Mouse (Mus musculus): Measurements from ENCODE around the gene Slc3a1.

Gene Slc3a1

DNA sequence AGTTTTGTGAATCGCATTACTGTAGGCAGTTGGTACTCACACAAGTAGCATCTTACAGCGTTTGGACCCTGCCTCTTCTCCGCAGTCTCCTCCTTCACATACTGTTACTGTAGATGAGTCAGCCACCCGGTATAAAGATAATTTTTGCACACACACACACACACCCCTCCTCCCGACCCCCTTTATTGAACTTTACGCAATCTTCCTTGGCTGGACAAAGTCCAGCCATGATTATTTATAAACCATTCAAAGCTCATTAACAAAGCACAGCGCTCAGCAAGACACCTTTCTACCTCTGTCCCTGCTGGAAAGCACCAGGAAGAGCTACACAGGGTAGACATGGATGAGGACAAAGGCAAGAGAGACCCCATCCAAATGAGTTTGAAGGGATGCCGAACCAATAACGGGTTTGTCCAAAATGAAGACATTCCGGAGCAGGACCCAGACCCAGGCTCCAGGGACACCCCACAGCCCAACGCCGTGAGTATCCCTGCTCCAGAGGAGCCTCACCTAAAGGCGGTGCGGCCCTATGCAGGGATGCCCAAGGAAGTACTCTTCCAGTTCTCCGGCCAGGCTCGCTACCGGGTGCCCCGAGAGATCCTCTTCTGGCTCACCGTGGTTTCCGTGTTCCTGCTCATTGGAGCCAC, at the start of gene Slc3a1:
Gene Slc3a1 (plus strand): TSS at position 284 of the 647 bp plus-strand sequence.
- no peak for DNase-seq

DNA sequence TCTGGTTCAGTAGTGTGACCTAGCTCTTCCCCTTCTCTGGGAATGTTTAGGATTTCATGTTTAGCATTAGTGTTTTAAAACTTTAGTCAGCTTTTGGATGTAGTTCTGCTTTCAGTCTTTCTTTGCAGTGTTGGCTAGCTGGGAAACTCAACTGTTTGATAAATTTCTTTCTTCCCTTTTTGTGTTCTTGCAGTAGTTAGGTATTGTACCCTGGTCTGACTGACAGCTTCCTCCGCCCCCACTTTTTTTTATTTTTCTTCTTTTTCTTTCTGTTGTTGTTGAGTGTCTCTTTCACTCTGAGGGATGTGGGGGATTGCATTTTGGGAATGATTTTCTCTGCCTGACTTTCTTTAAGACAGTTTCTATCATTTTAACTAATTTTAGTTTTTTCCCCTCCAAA, 46.5 kb upstream of the Slc3a1 start:
- no peak for DNase-seq

DNA sequence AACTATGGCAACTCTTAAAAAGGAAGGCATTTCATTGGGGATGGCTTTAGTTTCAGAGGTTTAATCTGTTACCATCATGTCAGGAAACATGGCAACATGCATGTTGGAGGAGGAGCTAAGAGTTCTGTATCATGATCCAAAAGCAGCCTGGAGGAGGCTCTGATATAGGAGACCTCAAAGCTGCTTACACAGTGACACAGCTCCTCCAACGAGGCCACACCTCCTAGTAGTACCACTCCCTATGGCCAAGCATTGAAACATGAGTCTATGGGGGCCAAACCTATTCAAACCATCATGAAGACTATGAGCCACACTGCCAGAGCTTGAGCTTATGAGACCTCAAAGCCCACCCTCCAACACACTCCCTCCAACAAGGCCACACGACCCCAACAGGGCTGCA, 45.4 kb upstream of the Slc3a1 start:
- no peak for DNase-seq

DNA sequence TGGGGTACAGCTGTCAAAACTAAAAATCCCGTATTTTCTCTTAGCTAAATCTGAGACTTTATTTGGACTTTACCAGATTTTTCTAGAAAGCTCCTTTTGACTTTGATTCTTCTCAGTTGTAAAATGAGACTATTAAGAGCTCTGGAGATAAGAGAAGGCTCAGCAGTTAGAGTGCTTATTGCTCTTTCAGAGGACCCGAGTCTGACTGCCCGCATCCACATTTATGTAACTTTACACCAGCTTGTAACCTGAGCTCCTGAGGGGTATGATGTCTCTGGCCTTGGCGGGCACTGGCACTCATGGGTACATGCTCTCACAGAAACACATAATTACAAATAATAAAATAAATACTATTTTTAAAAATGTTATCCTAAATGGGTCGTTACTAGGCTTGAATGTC, 41.8 kb upstream of the Slc3a1 start:
- DNase-seq, result no peak

DNA sequence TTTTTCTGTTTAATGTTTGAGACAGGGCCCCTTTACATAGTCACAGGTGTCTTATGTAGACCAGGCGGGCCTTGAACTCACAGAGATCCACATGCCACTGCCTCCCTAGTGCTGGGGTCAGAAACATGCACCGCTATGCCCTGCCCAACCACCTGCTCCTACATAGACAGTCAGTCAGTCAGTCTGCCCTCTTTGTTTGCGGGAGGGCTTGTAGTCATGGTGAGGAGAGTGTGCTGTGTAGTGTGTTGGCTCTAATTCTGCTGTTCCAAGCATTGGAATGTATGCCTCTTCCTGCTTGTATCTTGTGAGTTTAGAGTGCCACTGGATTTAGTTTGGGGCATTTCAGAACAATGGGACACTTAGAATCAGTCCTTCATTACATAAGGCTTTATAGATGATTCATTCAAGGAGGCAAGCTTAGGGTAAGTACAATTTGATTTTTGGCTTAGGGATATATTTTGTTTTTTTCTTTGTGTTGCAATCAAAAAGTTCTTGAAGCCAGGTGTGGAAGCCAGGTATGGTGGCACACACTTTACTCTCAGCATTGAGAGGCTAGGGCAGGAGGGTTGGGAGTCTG, 40.3 kb upstream of the Slc3a1 start:
- peak in 1 of 2 experiments; percentile 35 for DNase-seq

DNA sequence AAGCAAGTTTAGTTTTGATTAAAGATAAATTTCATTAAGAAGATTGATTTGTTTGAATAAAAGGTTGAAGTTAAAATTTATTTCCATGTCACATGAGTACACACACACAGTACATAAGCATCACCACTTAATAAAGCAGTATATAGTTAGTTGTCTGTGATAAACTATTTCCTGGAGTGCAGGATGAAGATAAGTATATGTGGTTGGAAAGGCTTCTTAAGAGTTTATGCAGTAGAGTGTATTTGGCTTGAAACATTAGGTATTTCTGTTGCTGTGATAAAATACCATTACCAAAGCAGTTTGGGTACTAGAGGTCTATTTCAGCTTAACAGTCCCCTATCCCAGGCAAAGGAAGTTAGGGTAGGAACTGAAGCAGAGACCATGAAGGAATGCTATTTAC, 39.7 kb upstream of the Slc3a1 start:
- DNase-seq, result no peak

DNA sequence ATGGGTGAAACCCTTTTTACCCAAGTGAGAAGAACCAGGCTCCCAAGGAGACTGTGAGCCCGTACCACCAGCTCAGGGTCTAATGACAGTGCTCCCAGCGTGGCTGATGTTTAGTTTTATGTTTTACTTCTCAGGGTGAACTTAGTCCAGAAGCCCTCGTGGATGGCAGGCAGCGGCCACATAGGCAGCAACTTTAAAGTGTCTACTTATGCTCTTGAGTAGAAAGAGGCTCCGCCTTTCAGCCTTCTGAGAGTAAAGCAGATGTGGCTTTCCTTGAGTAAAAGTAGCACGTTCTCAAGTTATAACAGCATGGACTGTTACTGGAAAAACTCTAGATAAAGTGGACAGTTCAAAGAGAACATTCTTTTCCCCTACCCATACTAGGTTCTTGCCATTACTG, 32.3 kb upstream of the Slc3a1 start:
- peak in 1 of 2 experiments; percentile 30 for DNase-seq

DNA sequence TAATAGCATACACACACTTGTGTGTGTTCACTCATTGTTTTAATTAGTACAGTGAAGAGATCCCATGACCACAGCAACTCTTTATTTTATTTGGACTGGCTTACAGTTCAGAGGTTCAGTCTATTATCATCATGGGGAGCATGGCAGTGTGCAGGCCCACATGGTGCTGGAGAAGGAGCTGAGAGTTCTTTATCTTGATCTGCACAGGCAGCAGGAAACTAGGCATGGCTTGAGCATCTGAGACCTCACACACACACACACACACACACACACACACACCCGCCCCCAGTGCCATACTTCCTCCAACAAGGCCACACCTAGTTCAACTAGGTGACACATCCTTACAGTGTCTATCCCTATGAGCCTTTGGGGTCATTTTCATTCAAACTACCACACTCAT, 30.5 kb upstream of the Slc3a1 start:
- no peak for DNase-seq

DNA sequence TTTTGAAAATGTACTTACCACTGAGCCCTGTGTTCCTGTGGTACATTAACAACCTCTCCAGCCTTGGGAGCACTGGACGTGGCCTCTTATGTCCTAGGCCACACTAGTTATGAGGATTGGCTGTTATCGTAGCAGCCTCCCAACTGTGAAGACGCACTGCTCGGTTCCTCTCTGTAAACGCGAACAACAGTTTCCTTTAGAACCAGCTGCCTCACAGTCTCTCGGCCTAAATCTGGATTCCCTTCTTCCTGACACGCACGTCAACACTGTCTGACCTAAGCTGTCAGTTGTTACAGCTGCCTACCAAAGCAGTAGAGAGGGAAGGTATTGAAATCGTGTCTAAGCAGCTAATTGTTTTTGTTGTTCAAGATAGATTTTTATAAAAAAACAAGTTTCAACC, 28.5 kb upstream of the Slc3a1 start:
- DNase-seq, result no peak

DNA sequence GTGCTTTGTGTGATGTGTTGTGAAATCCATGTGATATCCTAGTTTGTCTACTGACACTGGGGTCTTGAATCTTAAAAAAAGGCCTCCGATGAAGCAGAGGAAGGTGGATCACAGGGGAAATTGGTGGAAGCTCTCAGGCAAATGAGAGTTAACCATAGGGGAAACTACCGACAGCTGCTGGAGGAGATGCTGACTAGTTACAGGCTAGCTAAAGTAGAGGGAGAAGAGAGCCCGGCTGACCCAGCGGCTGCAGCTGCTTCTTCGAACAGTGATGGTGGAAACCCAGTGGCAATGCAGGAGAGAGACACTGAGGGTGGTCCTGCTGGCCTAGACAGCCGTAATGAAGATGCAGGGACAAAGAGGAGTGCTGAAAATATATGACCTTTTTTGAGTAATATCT, 14.7 kb upstream of the Slc3a1 start:
- DNase-seq, result no peak

DNA sequence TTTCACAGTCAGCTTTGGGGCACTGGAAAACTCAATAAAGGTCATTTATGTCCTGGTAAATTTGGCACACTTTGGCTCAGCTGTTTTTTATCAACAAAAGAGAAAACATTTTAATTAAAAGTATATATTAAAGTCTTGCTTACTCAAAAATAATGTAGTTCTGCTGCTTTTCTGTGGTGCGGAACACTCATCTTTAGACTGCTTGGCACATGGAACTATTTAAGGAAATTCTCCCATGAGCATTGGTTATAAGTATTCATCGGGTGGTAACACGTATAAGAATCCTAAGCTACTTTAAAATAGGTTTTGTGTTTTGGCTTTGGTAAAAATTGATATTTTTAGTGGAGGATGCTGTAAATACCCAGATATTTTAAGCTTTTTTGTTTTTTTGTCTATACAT, 13.5 kb upstream of the Slc3a1 start:
- no peak for DNase-seq

DNA sequence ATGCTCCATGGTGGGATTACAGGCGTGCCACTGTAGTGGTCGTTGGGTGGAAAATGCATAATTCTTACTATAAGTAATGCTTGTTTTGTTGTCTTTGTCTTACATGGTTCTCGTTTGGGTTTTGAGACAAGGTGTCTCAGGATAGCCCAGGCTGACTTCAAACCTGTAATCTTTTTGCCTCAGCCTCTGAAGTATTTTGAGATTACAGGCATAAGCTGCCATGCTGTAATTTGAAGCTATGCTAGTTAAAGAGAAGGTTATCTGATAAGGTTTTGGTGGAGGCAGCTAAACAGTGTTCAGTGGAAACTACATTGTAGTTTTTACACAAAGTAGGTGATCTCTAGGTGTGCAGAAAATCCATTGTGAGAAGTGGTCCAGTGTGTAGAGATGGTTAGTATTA, 9.8 kb upstream of the Slc3a1 start:
- no peak for DNase-seq

DNA sequence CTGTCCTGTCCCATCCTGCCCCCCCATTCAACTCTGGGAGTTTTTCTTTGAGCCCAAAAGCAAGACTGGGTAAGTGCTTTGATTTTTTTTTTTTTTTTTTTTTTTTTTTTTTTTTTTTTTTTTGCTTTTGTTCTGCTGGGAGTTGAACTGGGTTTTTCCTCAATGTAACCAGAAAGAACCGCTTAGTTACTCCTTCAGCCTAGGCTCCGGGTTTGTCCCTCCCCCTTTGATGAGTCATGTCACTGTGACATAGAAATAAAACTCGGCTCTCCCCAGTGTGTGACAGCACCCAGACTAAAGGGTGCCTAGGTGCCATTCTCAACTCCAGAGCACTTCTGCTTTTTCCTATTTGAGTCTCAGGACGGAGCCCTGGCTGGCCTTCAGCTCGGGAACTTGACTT, 9.4 kb upstream of the Slc3a1 start:
- DNase-seq, result no peak

DNA sequence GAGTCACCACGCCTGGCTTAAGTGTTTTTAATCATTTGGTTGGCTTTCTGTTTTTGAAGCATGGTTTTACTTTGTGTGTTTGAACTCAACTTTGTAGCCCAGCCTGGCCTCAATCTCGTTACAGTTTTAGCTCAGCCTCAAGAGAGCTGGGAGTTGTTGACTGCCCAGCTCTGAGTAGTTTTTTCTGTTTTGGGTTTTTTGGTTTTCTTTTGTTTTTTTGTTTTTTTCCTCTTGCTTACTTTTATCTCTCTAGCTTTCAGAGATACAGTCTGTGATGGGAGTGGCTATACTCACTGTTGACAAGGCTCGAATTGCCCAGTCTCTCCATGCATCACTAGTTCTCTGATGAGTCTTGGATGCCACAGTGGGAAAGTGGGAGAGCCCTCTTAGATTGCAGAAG, 7.8 kb upstream of the Slc3a1 start:
- DNase-seq, result no peak

DNA sequence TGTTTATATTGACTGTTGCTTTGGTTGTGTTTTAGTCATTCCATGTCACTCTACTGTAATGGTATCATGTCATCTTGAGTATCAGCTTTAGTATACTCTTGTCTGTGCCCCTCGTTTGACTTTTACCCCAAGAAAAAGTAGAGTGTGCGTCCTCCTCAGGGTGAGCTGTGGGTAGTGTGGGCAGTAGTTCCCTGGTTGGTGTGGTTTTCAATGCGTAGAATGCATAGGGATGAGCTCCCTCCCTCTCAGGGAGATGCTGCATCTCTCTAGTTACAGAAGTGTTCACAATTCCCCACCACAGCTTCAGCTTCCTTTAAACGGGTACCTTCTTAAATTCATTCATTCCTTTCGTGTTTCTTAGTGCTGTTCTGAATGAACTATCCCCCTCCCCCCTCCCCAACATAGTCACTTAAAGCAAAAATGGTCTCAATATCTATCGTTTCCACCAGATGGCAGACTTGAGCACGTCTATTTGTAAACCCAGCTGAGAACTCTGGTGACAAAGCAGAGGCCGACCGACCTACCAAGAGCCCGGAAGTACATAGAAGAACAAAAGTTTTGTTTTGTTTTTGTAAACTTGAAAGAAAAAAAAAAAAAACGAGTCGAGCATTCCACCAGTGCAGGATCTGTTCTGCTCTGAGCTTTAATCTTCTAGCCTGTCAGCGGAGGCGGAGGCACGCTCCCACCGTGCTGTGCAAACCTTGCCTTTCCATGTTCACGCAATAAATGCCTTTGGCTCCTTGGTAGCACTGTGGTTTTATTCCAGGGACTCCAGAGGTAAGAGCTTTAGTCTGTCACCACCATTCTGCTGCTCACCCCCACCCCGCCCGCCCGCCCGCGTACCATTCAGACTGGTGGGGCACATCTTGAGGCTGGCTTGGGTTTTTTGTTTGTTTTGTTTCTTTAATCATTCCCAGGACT, 4.7 kb upstream of the Slc3a1 start:
- peak; percentile 29 to 58 for DNase-seq

DNA sequence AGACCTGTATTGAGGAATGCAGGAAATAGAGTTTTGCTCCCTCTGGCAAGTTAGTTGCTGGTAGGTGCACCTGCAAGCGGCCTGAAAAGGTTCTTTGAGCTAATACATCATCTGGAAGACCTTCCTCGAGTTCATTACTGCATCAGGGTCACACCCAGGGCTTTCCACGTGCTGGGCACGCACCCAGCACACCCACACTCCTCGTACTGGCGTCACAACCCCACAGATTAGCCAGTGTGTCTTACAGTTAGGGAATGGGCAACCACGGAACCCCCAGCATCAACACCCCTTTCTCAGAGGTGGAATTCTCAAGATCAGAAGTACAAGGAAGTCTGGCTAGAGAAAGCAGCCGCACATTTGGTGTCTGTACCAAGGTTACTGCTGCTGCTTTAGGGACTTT, 3.9 kb upstream of the Slc3a1 start:
- DNase-seq, result no peak

DNA sequence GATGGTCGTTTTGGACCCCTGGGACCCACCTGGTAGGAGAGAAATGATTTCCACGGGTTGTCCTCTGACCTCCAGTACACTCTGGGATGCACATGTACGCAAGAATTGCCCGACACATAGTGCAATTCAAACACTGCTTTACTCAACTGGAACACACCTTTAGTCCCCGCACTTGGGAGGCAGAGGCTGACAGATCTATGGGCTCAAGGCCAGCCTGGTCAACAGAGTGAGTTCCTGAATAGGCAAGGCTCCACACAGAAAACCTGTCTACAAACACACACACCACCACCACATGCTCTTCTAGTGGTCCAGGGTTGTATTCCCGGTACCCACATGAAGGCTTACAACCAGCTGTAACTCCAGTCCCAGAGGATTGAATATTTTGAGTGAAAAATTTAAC, 3.0 kb upstream of the Slc3a1 start:
- peak in 1 of 2 experiments; percentile 29 for DNase-seq

DNA sequence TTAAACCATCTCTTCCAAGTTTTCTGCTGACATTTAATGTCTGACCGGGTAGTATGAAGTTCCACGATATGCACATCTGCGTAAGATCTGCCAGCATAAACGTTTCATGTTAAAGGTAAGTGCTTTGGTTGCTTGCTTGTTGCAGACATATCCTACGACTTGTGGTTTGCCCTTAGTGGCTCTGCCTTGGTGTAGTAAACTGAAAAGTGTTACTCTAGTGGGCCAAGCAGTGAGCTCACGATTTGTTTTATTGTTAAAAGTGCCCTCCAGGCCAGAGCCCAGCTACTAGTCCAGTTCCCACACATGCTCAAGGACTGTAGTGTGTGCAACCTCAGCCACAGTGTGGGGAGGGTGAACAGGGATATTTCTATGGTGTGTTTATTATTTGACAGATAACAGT, 1.7 kb upstream of the Slc3a1 start:
- DNase-seq, result no peak

DNA sequence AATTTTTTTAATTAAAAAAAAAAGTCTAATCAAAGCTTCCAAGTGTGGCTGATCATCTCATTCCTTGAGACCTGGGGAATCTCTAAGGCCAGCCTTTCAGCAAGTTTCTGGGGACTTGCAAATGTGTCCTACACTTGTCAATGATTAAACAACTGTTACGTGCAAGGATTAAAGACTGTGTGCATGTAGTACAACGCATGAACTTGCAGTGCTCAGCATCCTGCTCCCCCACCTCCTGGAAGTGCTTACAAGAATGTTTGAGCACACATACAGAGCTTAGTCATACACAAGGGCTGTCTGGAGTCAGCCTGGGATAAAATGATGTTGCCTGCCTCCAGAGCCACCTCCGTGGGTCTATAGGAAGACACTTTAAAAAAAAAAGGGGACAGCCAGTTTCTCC, 929 bp upstream of the Slc3a1 start:
- DNase-seq, result no peak

DNA sequence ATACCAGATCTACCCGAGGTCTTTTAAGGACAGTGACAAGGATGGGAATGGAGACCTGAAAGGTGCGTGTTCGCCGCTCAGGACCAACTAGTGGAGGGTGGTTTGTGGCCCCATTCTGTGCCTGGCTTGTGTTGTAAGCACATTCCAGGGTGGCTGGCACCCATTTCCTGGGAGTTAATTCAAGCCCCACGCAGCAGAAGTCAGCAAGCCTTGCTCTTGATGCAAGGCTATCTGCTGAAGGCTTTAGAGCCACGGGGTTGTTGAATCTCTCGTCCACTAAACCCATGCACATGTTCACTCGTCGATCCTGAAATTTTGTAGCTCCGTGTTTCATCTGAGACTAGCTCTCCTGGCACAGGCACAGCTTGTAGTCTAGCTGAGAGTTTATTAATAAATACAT, 621 bp downstream of the Slc3a1 start:
- DNase-seq, result no peak

DNA sequence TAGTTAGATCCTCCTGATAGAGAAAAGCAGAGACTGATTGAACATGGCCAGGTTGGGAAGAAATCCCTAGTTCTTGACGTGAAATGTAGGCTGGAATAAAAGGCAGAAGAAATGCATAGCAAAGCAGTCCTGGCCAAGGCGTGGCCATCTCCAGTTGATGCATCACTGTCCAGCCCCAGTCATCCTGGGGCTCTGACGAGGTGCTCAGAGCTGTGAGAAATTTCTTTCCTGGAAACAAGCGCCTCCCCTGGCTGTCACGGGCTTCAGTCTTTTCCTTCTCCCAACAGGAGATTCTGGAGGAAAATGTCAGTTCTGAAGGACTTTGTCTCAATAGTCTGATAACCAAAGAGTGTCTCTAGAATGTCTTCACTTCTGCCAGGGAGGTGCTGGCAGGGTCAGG, 2.5 kb downstream of the Slc3a1 start:
- no peak for DNase-seq

DNA sequence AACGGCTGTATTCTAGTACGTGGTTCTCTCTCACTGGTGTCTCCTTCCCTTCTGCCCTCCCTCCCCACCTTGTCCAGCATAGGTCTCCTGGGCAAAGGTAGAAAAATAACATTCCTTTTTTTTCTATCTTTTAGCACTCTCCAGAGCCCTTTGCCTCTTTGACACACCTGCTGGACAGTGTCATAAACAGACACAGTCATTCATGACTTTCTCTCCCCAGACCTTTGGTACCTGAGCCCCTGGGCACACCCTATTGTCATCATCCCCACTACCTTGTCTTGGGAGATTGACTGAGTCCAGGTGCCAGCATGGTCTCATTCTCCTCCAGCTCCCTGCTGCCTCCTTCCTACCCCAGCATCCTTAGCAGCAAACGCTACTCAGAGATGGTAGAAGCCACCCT, 4.9 kb downstream of the Slc3a1 start:
- DNase-seq, result no peak

DNA sequence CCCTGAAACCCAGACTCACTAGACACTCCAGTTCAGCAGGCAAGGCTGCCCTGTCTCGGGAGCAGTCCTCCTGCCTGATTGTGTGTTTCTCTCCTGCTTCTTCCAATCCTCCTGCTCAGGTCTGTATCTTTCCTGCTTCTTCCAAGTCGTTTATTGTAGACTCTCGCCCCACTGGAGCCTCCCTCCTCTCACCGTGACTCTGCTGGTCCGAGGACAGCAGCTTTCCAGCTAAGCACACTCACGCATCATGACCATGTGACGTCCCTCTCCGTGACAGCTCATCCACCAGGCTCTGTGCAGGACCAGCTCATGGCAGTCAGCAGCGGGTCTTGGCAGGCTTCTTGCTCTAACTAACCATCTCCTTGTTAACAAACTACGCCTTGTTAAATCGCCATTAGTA, 5.9 kb downstream of the Slc3a1 start:
- DNase-seq, result no peak

DNA sequence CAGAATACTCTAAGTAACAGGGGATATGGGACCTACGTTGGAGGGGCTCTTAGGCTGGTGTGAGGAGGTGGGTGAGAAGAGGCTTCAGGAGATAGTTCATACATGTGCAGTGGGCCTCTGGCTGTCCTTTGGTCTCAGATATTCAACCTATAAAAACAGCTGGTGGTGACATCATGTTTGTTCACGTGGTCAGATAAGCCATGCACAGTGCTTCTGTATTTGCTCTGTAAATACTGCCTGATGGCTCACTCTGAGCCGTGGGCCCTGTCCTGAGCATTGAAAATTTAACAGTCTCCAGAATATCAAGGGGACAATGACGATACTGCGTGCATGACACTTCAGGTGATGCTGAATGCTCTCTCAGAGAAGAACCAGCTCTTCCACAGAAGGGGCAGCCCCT, 9.7 kb downstream of the Slc3a1 start:
- no peak for DNase-seq

Measured in lung, adult 18-20 months (tissue).